8 mouse cellular contexts compared by ENCODE assay signal in the genomic region with DNA sequence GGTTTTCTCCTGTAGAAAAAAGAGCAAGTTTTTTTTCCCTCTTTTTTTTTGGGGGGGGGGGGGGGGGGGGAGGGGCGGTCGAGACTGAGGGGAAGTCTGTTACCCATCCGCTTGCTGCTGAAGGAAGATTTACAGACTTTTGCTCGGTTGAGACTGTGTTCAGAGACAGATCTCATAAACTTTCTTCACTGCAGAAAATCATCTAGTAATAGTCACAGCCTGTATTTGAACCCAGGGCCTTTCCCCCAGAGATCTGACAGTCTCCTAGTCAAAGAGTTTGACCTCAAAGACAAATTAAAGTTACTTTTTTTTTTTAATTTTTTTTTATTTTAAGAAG. TPM values are rescaled to one million over a fixed set of nuclear protein-coding genes. Genes with fewer than 3 reads are reported as not detected.
DNase-seq lines count a peak whose midpoint lies in the region; ATAC-seq and TF ChIP-seq lines count a peak whose summit lies in the region.

No protein-coding gene starts in this region.

- intact Hi-C loops in heart, adult 2 months (cut with DNase I): no loop called here

- H3K79me2 ChIP-seq in heart, adult 2 months (replicated peaks; ENCODE audit: control insufficient read depth, insufficient read depth, low read length): 0 out of 2 replicates have a peak, but pooled peaks cover 1% of the 10 kb centered on the region
- peaks cover 23% of the 10 kb centered on the region for H3K79me2 ChIP-seq in CH12.LX (replicated peaks; ENCODE audit: control insufficient read depth, extremely low read depth, insufficient read depth, poor library complexity, severe bottlenecking)

- 0% methylated on average over 4 of the region's 4 CpGs for WGBS in heart, adult 2 months
- WGBS in forebrain, embryonic 15.5 days: 0% methylated on average over 4 of the region's 4 CpGs
- 2% methylated on average over 4 of the region's 4 CpGs for WGBS in liver, embryonic 14.5 days (ENCODE audit: insufficient replicate concordance)
- WGBS in thymus, adult 2 months: 2% methylated on average over 4 of the region's 4 CpGs

- peak; percentile 77 for ATAC-seq in forebrain, embryonic 15.5 days (replicated peaks)
- ATAC-seq in liver, embryonic 14.5 days (ENCODE audit: insufficient read depth): peak; percentile 19

- peak overlapping the region; percentile 45; the same call in 1 of the 2 replicates for H3K4me2 ChIP-seq in CH12.LX (ENCODE audit: insufficient read depth, low read depth, poor library complexity, severe bottlenecking)
- H3K4me2 ChIP-seq in forebrain, embryonic 15.5 days (replicated peaks): peak overlapping the region; percentile 70
- H3K4me2 ChIP-seq in liver, embryonic 14.5 days (ENCODE audit: low read depth): peak overlapping the region; percentile 89

- no peak for DNase-seq in heart, adult 2 months
- DNase-seq in heart, postnatal 4 days: no peak
- no peak for DNase-seq in CH12.LX (ENCODE audit: extremely low read depth)
- no peak for DNase-seq in liver, embryonic 14.5 days (ENCODE audit: low read depth in 3 of 3, low spot score in 3 of 3)
- no peak for DNase-seq in layer of hippocampus, postnatal 10 days (ENCODE audit: low spot score in 2 of 2)
- no peak for DNase-seq in left cerebral cortex, adult 11 months (ENCODE audit: low spot score)
- DNase-seq in thymus, adult 2 months: no peak

- H3K9ac ChIP-seq in heart, adult 2 months (ENCODE audit: low read depth, low read length): no peak overlapping the region
- H3K9ac ChIP-seq in CH12.LX (ENCODE audit: insufficient read depth, low read depth): peak overlapping the region; percentile 22; the same call in 1 of the 2 replicates
- H3K9ac ChIP-seq in forebrain, embryonic 15.5 days (replicated peaks): no peak overlapping the region
- H3K9ac ChIP-seq in liver, embryonic 14.5 days (replicated peaks): no peak overlapping the region

- in situ Hi-C loops in CH12.LX (cut with MboI; ENCODE audit: low pct_ligation_motif_present, low pct_unique_long_range_greater_than_20kb, low sequenced_read_pairs): no loop called here

- H3K36me3 ChIP-seq in heart, adult 2 months (ENCODE audit: control insufficient read depth, insufficient read depth, low read length): peaks cover 6% of the 10 kb centered on the region
- peaks cover 3 to 21% of the 10 kb centered on the region in 2 experiments for H3K36me3 ChIP-seq in CH12.LX (replicated peaks in 1 of 2; ENCODE audit: control insufficient read depth in 1 of 2, insufficient read depth in 1 of 2, low read length in 1 of 2)
- no peaks in the 10 kb centered on the region; the same call in 1 of the 2 replicates for H3K36me3 ChIP-seq in forebrain, embryonic 15.5 days
- peaks cover 3% of the 10 kb centered on the region; the same call in 1 of the 2 replicates for H3K36me3 ChIP-seq in liver, embryonic 14.5 days (replicated peaks; ENCODE audit: control insufficient read depth, insufficient read depth, low read depth)
- 0 out of 2 replicates have a peak, but pooled peaks cover 3% of the 10 kb centered on the region for H3K36me3 ChIP-seq in thymus, adult 2 months (ENCODE audit: control insufficient read depth, insufficient read depth, low read length)

- no peak for TF ChIP-seq RAD21 in CH12.LX (IDR thresholded peaks at IDR 0.05; ENCODE audit: low read depth, low read length)

- TF ChIP-seq POLR2A in heart, adult 2 months (IDR thresholded peaks at IDR 0.05; ENCODE audit: insufficient read depth, low read depth, low read length): no peak
- no peak for TF ChIP-seq POLR2A in CH12.LX (IDR thresholded peaks at IDR 0.05; ENCODE audit: low read depth, low read length)
- no peak for TF ChIP-seq POLR2A in thymus, adult 2 months (IDR thresholded peaks at IDR 0.05; ENCODE audit: control insufficient read depth, extremely low read depth, insufficient read depth, low read length, poor library complexity)

- dilution Hi-C loops in CH12.LX (cut with MboI; ENCODE audit: extremely low pct_ligation_motif_present, extremely low pct_unique_long_range_greater_than_20kb, low sequenced_read_pairs): no loop called here

- peaks cover 3% of the 10 kb centered on the region for H3K4me1 ChIP-seq in heart, adult 2 months (ENCODE audit: control insufficient read depth, insufficient read depth, low read length)
- peaks cover 8 to 51% of the 10 kb centered on the region in 2 experiments for H3K4me1 ChIP-seq in CH12.LX (ENCODE audit: control insufficient read depth in 1 of 2, insufficient read depth in 2 of 2)
- H3K4me1 ChIP-seq in forebrain, embryonic 15.5 days: peaks cover 10% of the 10 kb centered on the region
- H3K4me1 ChIP-seq in liver, embryonic 14.5 days (replicated peaks; ENCODE audit: control insufficient read depth in 2 of 2, insufficient read depth in 2 of 2, low read length in 1 of 2): peaks cover 12 to 14% of the 10 kb centered on the region in 2 experiments
- peaks cover 5% of the 10 kb centered on the region for H3K4me1 ChIP-seq in thymus, adult 2 months (replicated peaks; ENCODE audit: control insufficient read depth, insufficient read depth, low read length)

- H3K9me3 ChIP-seq in CH12.LX (replicated peaks; ENCODE audit: low read length): no peaks in the 10 kb centered on the region
- no peaks in the 10 kb centered on the region for H3K9me3 ChIP-seq in forebrain, embryonic 15.5 days
- H3K9me3 ChIP-seq in liver, embryonic 14.5 days (ENCODE audit: control insufficient read depth, low read length): no peaks in the 10 kb centered on the region

- TF ChIP-seq CTCF in heart, adult 2 months (IDR thresholded peaks at IDR 0.05): no peak
- TF ChIP-seq CTCF in CH12.LX (conservative IDR thresholded peaks at IDR 0.05 in 1 of 2, IDR thresholded peaks at IDR 0.05 in 1 of 2; ENCODE audit: low read depth in 2 of 2, low read length in 2 of 2): no peak
- TF ChIP-seq CTCF in liver, embryonic 14.5 days (IDR thresholded peaks at IDR 0.05; ENCODE audit: low read depth): no peak
- TF ChIP-seq CTCF in thymus, adult 2 months (IDR thresholded peaks at IDR 0.05; ENCODE audit: borderline replicate concordance, control insufficient read depth, extremely low read depth, insufficient read depth, low read length, poor library complexity): no peak

- H3K4me3 ChIP-seq in heart, adult 2 months: peak overlapping the region; percentile 41; the same call in 1 of the 2 replicates
- H3K4me3 ChIP-seq in CH12.LX (replicated peaks in 1 of 3; ENCODE audit: low read depth in 2 of 3, low read length in 2 of 3, poor library complexity in 1 of 3): peak overlapping the region in 2 of 3 experiments; percentile 15 to 77
- peak overlapping the region; percentile 95 for H3K4me3 ChIP-seq in forebrain, embryonic 15.5 days
- H3K4me3 ChIP-seq in liver, embryonic 14.5 days (ENCODE audit: insufficient read depth in 1 of 2, low read depth in 2 of 2, low read length in 2 of 2): peak overlapping the region; percentile 26 to 88; a peak in 3 of 4 replicates
- no peak overlapping the region for H3K4me3 ChIP-seq in thymus, adult 2 months (ENCODE audit: control insufficient read depth, insufficient read depth, low read length)

- TF ChIP-seq EP300 in heart, adult 2 months (IDR thresholded peaks at IDR 0.05; ENCODE audit: insufficient read depth, low read depth, low read length): no peak
- TF ChIP-seq EP300 in CH12.LX (IDR thresholded peaks at IDR 0.05; ENCODE audit: low read length): no peak
- TF ChIP-seq EP300 in liver, embryonic 14.5 days (IDR thresholded peaks at IDR 0.05; ENCODE audit: low read depth): no peak

- no peaks in the 10 kb centered on the region for H3K27me3 ChIP-seq in heart, adult 2 months (ENCODE audit: control insufficient read depth, insufficient read depth, low read length)
- no peaks in the 10 kb centered on the region for H3K27me3 ChIP-seq in CH12.LX (replicated peaks)
- no peaks in the 10 kb centered on the region for H3K27me3 ChIP-seq in forebrain, embryonic 15.5 days
- no peaks in the 10 kb centered on the region for H3K27me3 ChIP-seq in liver, embryonic 14.5 days (ENCODE audit: control insufficient read depth, insufficient read depth, low read length)
- H3K27me3 ChIP-seq in thymus, adult 2 months (ENCODE audit: control insufficient read depth, insufficient read depth, low read length): no peaks in the 10 kb centered on the region

- peak overlapping the region; percentile 56; the same call in 1 of the 2 replicates for H3K27ac ChIP-seq in heart, adult 2 months
- no peak overlapping the region for H3K27ac ChIP-seq in CH12.LX (ENCODE audit: insufficient read depth, low read depth)
- H3K27ac ChIP-seq in forebrain, embryonic 15.5 days (replicated peaks): no peak overlapping the region
- H3K27ac ChIP-seq in liver, embryonic 14.5 days: no peak overlapping the region
- no peak overlapping the region for H3K27ac ChIP-seq in thymus, adult 2 months (ENCODE audit: control insufficient read depth, insufficient read depth, low read length)

TF ChIP-seq in CH12.LX, 34 proteins besides CTCF, POLR2A, EP300 and RAD21:
- TF ChIP-seq ZNF384 (IDR thresholded peaks at IDR 0.05; ENCODE audit: low read depth, low read length) (peak; percentile 90), IRF4 (IDR thresholded peaks at IDR 0.05; ENCODE audit: low read depth, low read length) (no peak), MEF2A (IDR thresholded peaks at IDR 0.05; ENCODE audit: borderline replicate concordance, low read depth, low read length) (no peak), CHD2 (IDR thresholded peaks at IDR 0.05; ENCODE audit: low read length) (0 out of 2 replicates have a peak, but pooled peaks have one; percentile 35)

RNA-seq across cellular contexts. Expression of a gene that starts 0.3 kb away (rescaled TPM):
- total RNA-seq in heart, adult 2 months (2021): 10 to 100 TPM; 40.4 to 43.7 TPM
- polyA plus RNA-seq in heart, adult 2 months (2012; rRNA removed): 5.6 and 16.3 TPM in 2 replicates
- 10 to 100 TPM; 43.2 to 46.3 TPM for total RNA-seq in heart, postnatal 4 days (2021)
- total RNA-seq in CH12.LX (2012; rRNA removed) (38.5 and 51.2 TPM in 2 replicates), CH12.LX (2014; rRNA removed) (106 and 134 TPM in 2 replicates)
- polyA plus RNA-seq in CH12.LX (2012; ENCODE audit: insufficient read length, low read depth): 47.4 and 71.2 TPM in 2 replicates
- polyA plus RNA-seq in forebrain, embryonic 15.5 days (2015; fragmentation: Nextera tagmentation; extraction: Ambion mirVana): 145 and 146 TPM in 2 replicates
- 7.2 and 20.5 TPM in 2 replicates for polyA plus RNA-seq in liver, embryonic 14.5 days (2012; rRNA removed)
- 62.9 and 70.3 TPM in 2 replicates for polyA plus RNA-seq in liver, embryonic 14.5 days (2014; fragmentation: Nextera tagmentation; extraction: Ambion mirVana)
- 10 to 100 TPM; 91.2 to 92.2 TPM for total RNA-seq in layer of hippocampus, postnatal 10 days (2021)
- 7.0 and 7.9 TPM in 2 replicates for polyA plus RNA-seq in thymus, adult 2 months (2012; rRNA removed)
